Mouse (Mus musculus) mature B cell (primary cell): Measurements from ENCODE around the gene Gm21425.
"Not testable (repeated sequence)": the region's sequence is repeated elsewhere in the genome, so short reads cannot be mapped to it uniquely, and the experiment has no call there.

ENCODE experiments used
- in situ Hi-C: fragments of 300-500 bp; cut with MboI; formaldehyde crosslinking; loops from 2 replicates; pipeline ENCODE4 v1.14.3; 2019

Gm21425 gene

DNA sequence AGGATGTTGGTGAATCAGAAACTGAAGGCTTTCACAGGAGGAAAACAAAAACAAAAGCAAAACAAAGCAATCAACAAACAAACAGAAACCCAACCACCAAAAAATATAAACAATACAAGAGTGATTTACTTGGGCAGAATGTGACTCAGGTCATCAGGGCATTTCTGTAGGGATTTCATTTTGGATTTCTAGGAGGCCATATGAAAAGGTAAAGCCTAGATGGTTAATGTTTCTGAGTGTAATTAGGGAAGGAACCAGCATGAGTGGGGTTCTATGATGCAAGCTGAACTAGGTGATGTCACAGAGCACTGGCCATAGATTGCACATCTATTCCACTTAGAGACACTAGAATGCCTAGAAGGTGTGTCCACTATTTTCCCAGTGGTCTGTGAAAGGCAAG is at the start of gene Gm21425:
Gm21425 (plus strand) TSS at position 301 of the 400 bp plus-strand sequence.
- in situ Hi-C loops, result not testable (repeated sequence)

DNA sequence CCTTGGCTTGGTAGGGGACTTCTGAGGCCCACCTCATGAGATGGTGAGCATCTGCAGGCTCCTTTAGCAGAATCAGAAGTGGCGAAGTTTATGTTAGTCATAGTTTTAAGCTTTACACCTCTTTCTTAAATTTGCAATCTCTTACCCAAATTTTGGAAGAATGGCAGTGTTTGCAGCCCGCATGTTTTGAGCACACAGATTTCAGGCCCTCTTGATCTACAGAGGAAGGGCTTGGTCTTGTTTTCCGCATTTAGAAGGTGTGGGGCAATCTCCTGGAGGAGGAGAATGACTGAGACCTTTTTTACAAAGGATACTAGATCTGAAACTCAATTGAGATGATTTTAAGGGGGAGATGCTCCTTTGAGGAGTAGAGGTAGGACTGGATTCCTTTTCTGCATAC is 28.4 kb upstream of the Gm21425 start, which contains the start of gene Gm21891:
Gm21891 (minus strand) TSS at position 101 of the 400 bp plus-strand sequence.
- in situ Hi-C loops, result not testable (repeated sequence)
